Mouse (Mus musculus) liver, postnatal 0 days (tissue): ENCODE measurements at regions not wholly inside any gene's neighbourhood (a gene's known extent, or its start where the extent isn't known, plus 50 kb on each side); places are given as distances from the start of the nearest gene placed in this dataset.

ENCODE experiments used
- CTCF ChIP-seq: sonication (generic); IDR thresholded peaks from 2 replicates; pipeline ENCODE4 v1.5.1; 2016; ENCODE audit warnings: antibody characterized with exemption, low read depth
- EP300 ChIP-seq: IDR thresholded peaks from 2 replicates; pipeline ENCODE4 v1.6.1; 2016; ENCODE audit warnings: antibody characterized with exemption, low read depth, mild to moderate bottlenecking

GRCm38 (mm10) chr5:83518661-83519060 lies 163.7 kb upstream of the Tecrl start:
- TF ChIP-seq CTCF (no peak), EP300 (no peak)
